Mouse (Mus musculus): ENCODE measurements around the gene Cyb5r3.

GRCm38 (mm10) chr15:83148801-83149195 lies 23.6 kb downstream of the Cyb5r3 start:
- TF ChIP-seq POLR2A (IDR thresholded peaks at IDR 0.05; ENCODE audit: insufficient read depth, low read depth, low read length) (no peak; the same call in 1 of the 2 replicates), EP300 (IDR thresholded peaks at IDR 0.05; ENCODE audit: insufficient read depth, low read depth, low read length) (no peak)
